Mouse (Mus musculus) liver, embryonic 12.5 days (tissue): Measurements from ENCODE around the gene Adamts12. TPM values are rescaled to one million over a fixed set of nuclear protein-coding genes. Genes with fewer than 3 reads are reported as not detected.

Source experiments
- ATAC-seq: fragments of 200-750 bp; cut with Nextera tagmentation; 2 replicates; pipeline ENCODE4 v1.8.0; 2017; ENCODE audit warnings: moderate number of reproducible peaks, mild to moderate bottlenecking, moderate library complexity
- H3K27ac ChIP-seq: fragments of 300-500 bp; sonication (generic); 2 replicates; pipeline ENCODE4 v1.5.1; 2016; ENCODE audit warnings: mild to moderate bottlenecking
- H3K27me3 ChIP-seq: fragments of 300-500 bp; sonication (generic); replicated peaks from 2 replicates; pipeline ENCODE4 v1.6.1; 2016; ENCODE audit warnings: mild to moderate bottlenecking, moderate library complexity
- H3K36me3 ChIP-seq: fragments of 300-500 bp; sonication (generic); 2 replicates; pipeline ENCODE4 v1.6.1; 2016; ENCODE audit warnings: mild to moderate bottlenecking, moderate library complexity
- H3K4me1 ChIP-seq: fragments of 300-500 bp; sonication (generic); 2 replicates; pipeline ENCODE4 v1.6.1; 2016
- H3K4me2 ChIP-seq: fragments of 300-500 bp; sonication (generic); 2 replicates; pipeline ENCODE4 v1.6.1; 2016; ENCODE audit warnings: mild to moderate bottlenecking, moderate library complexity
- H3K4me3 ChIP-seq: fragments of 300-500 bp; sonication (generic); 2 replicates; pipeline ENCODE4 v1.5.1; 2016; ENCODE audit warnings: mild to moderate bottlenecking, moderate library complexity
- H3K9ac ChIP-seq: fragments of 300-500 bp; sonication (generic); 2 replicates; pipeline ENCODE4 v1.6.1; 2016; ENCODE audit warnings: mild to moderate bottlenecking, moderate library complexity
- H3K9me3 ChIP-seq: fragments of 300-500 bp; sonication (generic); replicated peaks from 2 replicates; pipeline ENCODE4 v1.6.1; 2016; ENCODE audit warnings: mild to moderate bottlenecking, moderate library complexity
- WGBS: fragments of 180-500 bp; shearing (Covaris S2); methylation state at CpG from one replicate; pipeline ENCODE4 v1.1.7; 2016; ENCODE audit not compliant: insufficient replicate concordance; 5-methylcytosine and 5-hydroxymethylcytosine counted together
- polyA plus RNA-seq: library from polyadenylated mRNA; unstranded; fragments of >200 nt; fragmentation: Nextera tagmentation; extraction: Ambion mirVana; gene quantifications from 2 replicates; pipeline ENCODE4 v1.2.1, GENCODE M21; 2016

Adamts12 gene
- polyA plus RNA-seq, 1 experiment from 2014 or later = 0.87 TPM

GRCm38 (mm10) chr15:11360888-11361287 is 296.3 kb downstream of the Adamts12 start:
- H3K36me3 ChIP-seq = no peaks in the 10 kb centered on the region
- H3K9me3 ChIP-seq = no peaks in the 10 kb centered on the region
- H3K27me3 ChIP-seq = no peaks in the 10 kb centered on the region
- no peak overlapping the region for H3K27ac ChIP-seq
- H3K9ac ChIP-seq = no peak overlapping the region
- ATAC-seq = no peak
- H3K4me3 ChIP-seq = no peak overlapping the region
- H3K4me1 ChIP-seq = no peaks in the 10 kb centered on the region
- H3K4me2 ChIP-seq = no peak overlapping the region
- WGBS = 55% methylated on average over 1 of the region's 1 CpGs

GRCm38 (mm10) chr15:11361824-11362223 is 297.2 kb downstream of the Adamts12 start:
- WGBS = 63% methylated on average over 5 of the region's 5 CpGs
- Histone ChIP-seq H3K4me1 (no peaks in the 10 kb centered on the region), H3K9me3 (no peaks in the 10 kb centered on the region), H3K9ac (no peak overlapping the region), H3K27me3 (no peaks in the 10 kb centered on the region), H3K36me3 (no peaks in the 10 kb centered on the region), H3K27ac (no peak overlapping the region), H3K4me2 (no peak overlapping the region), H3K4me3 (no peak overlapping the region)
- no peak for ATAC-seq

GRCm38 (mm10) chr15:11364112-11364511 is 299.5 kb downstream of the Adamts12 start:
- H3K36me3 ChIP-seq = no peaks in the 10 kb centered on the region
- no peaks in the 10 kb centered on the region for H3K27me3 ChIP-seq
- H3K4me3 ChIP-seq = no peak overlapping the region
- no peak overlapping the region for H3K9ac ChIP-seq
- WGBS = 36% methylated on average over 2 of the region's 2 CpGs
- no peaks in the 10 kb centered on the region for H3K4me1 ChIP-seq
- H3K4me2 ChIP-seq = no peak overlapping the region
- no peaks in the 10 kb centered on the region for H3K9me3 ChIP-seq
- ATAC-seq = no peak
- no peak overlapping the region for H3K27ac ChIP-seq

- Histone ChIP-seq H3K36me3 (no peaks in the 10 kb centered on the region), H3K27me3 (no peaks in the 10 kb centered on the region), H3K9me3 (no peaks in the 10 kb centered on the region), H3K4me3 (no peak overlapping the region), H3K4me1 (no peaks in the 10 kb centered on the region), H3K4me2 (no peak overlapping the region), H3K27ac (no peak overlapping the region), H3K9ac (no peak overlapping the region)
- 70% methylated on average over 1 of the region's 1 CpGs for WGBS
- no peak for ATAC-seq
Measured at GRCm38 (mm10) chr15:11364795-11365194, 300.2 kb downstream of the Adamts12 start.

- WGBS = 66% methylated on average over 3 of the region's 3 CpGs
- Histone ChIP-seq H3K4me2 (no peak overlapping the region), H3K36me3 (no peaks in the 10 kb centered on the region), H3K27me3 (no peaks in the 10 kb centered on the region), H3K9me3 (no peaks in the 10 kb centered on the region), H3K4me1 (no peaks in the 10 kb centered on the region), H3K4me3 (no peak overlapping the region), H3K9ac (no peak overlapping the region), H3K27ac (no peak overlapping the region)
- no peak for ATAC-seq
Measured at GRCm38 (mm10) chr15:11369572-11369971, 305.0 kb downstream of the Adamts12 start.

- Histone ChIP-seq H3K4me1 (no peaks in the 10 kb centered on the region), H3K4me2 (no peak overlapping the region), H3K27me3 (no peaks in the 10 kb centered on the region), H3K9me3 (no peaks in the 10 kb centered on the region), H3K27ac (no peak overlapping the region), H3K9ac (no peak overlapping the region), H3K4me3 (no peak overlapping the region), H3K36me3 (no peaks in the 10 kb centered on the region)
- ATAC-seq = no peak
- WGBS = 66% methylated on average over 7 of the region's 7 CpGs
Measured at GRCm38 (mm10) chr15:11370477-11371085, 306.0 kb downstream of the Adamts12 start.

GRCm38 (mm10) chr15:11379431-11380086 is 315.0 kb downstream of the Adamts12 start:
- Histone ChIP-seq H3K27ac (no peak overlapping the region), H3K4me2 (no peak overlapping the region), H3K9ac (no peak overlapping the region), H3K27me3 (no peaks in the 10 kb centered on the region), H3K4me3 (no peak overlapping the region), H3K36me3 (peaks cover 22% of the 10 kb centered on the region), H3K4me1 (no peaks in the 10 kb centered on the region), H3K9me3 (no peaks in the 10 kb centered on the region)
- no peak for ATAC-seq
- 75% methylated on average over 8 of the region's 8 CpGs for WGBS

GRCm38 (mm10) chr15:11380087-11380530 is 315.5 kb downstream of the Adamts12 start:
- Histone ChIP-seq H3K9ac (no peak overlapping the region), H3K4me1 (no peaks in the 10 kb centered on the region)
- ATAC-seq = no peak

GRCm38 (mm10) chr15:11380616-11381015 is 316.0 kb downstream of the Adamts12 start:
- WGBS = 72% methylated on average over 8 of the region's 8 CpGs
- Histone ChIP-seq H3K9ac (no peak overlapping the region), H3K4me2 (no peak overlapping the region), H3K4me3 (no peak overlapping the region), H3K27me3 (no peaks in the 10 kb centered on the region), H3K4me1 (no peaks in the 10 kb centered on the region), H3K27ac (no peak overlapping the region), H3K9me3 (no peaks in the 10 kb centered on the region), H3K36me3 (peaks cover 32% of the 10 kb centered on the region)
- ATAC-seq = no peak

More at GRCm38 (mm10) chr15:11380087-11380530, 315.5 kb downstream of the Adamts12 start:
- peaks cover 27% of the 10 kb centered on the region for H3K36me3 ChIP-seq
- no peak overlapping the region for H3K27ac ChIP-seq
- H3K27me3 ChIP-seq = no peaks in the 10 kb centered on the region
- 46% methylated on average over 8 of the region's 8 CpGs for WGBS
- no peaks in the 10 kb centered on the region for H3K9me3 ChIP-seq
- no peak overlapping the region for H3K4me3 ChIP-seq
- H3K4me2 ChIP-seq = no peak overlapping the region

GRCm38 (mm10) chr15:11382585-11382984 is 318.0 kb downstream of the Adamts12 start:
- Histone ChIP-seq H3K27ac (no peak overlapping the region), H3K4me1 (no peaks in the 10 kb centered on the region), H3K27me3 (no peaks in the 10 kb centered on the region), H3K36me3 (peaks cover 52% of the 10 kb centered on the region), H3K4me3 (no peak overlapping the region), H3K4me2 (no peak overlapping the region), H3K9me3 (no peaks in the 10 kb centered on the region), H3K9ac (no peak overlapping the region)
- 75% methylated on average over 12 of the region's 12 CpGs for WGBS
- ATAC-seq = no peak

- no peak for ATAC-seq
Measured at GRCm38 (mm10) chr15:11383796-11384195, 319.2 kb downstream of the Adamts12 start.

GRCm38 (mm10) chr15:11392903-11393302 is 328.3 kb downstream of the Adamts12 start:
- H3K9ac ChIP-seq = no peak overlapping the region
- no peak overlapping the region for H3K27ac ChIP-seq
- whole genome bisulfite sequencing = 89% methylated on average over 16 of the region's 16 CpGs
- peaks cover 6% of the 10 kb centered on the region for H3K4me1 ChIP-seq
- H3K4me3 ChIP-seq = no peak overlapping the region
- H3K4me2 ChIP-seq = no peak overlapping the region
- H3K27me3 ChIP-seq = no peaks in the 10 kb centered on the region
- no peaks in the 10 kb centered on the region for H3K9me3 ChIP-seq
- H3K36me3 ChIP-seq = peaks cover 90% of the 10 kb centered on the region
- ATAC-seq = no peak

More at GRCm38 (mm10) chr15:11383796-11384195, 319.2 kb downstream of the Adamts12 start:
- 95% methylated on average over 21 of the region's 21 CpGs for WGBS
- Histone ChIP-seq H3K4me3 (no peak overlapping the region), H3K36me3 (peaks cover 64% of the 10 kb centered on the region), H3K4me1 (no peaks in the 10 kb centered on the region), H3K4me2 (no peak overlapping the region), H3K9ac (no peak overlapping the region), H3K9me3 (no peaks in the 10 kb centered on the region), H3K27ac (no peak overlapping the region), H3K27me3 (no peaks in the 10 kb centered on the region)
